Mouse (Mus musculus): Measurements from ENCODE around the gene Itga2. TPM values are rescaled to one million over a fixed set of nuclear protein-coding genes. Genes with fewer than 3 reads are reported as not detected.

Gene Itga2
- polyA plus RNA-seq, 1 experiment from 2014 or later, result 2.0 TPM

DNA sequence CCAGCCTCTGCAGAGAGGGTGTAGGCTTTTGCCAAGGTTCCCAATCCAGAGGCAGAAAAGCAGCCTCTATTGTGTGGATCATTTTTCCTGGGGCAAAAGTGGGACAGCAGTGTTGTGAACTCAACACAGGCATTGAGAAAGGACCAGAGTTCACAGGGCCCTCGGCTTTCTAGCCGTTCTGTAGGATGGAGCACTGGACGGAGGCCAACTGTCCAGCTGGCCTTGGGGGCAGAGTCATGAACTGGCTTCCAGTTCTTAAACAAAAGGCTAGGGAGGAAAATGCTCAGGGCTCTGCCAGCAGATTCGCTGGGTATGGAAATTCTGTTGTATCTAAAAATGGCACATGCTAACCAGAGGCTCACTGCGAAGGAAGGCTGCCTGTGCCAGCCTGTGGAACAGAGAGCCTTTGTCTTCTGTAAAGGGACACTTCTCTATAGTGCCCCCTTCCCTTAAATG lies 93.3 kb downstream of the Itga2 start:
- ATAC-seq (ENCODE audit: insufficient number of reproducible peaks, insufficient read depth, low FRiP score, low read depth), result peak; percentile 66
- no peak overlapping the region for H3K4me3 ChIP-seq (ENCODE audit: control insufficient read depth in 1 of 2, insufficient read depth in 1 of 2, low read depth in 1 of 2, low read length in 2 of 2)
- H3K27ac ChIP-seq (replicated peaks in 1 of 2; ENCODE audit: control insufficient read depth in 1 of 2, insufficient read depth in 1 of 2, low read depth in 2 of 2, low read length in 2 of 2), result peak overlapping the region; percentile 83 to 87
- WGBS, result 12% methylated on average over 5 of the region's 5 CpGs
- H3K4me1 ChIP-seq (ENCODE audit: control insufficient read depth in 2 of 2, insufficient read depth in 2 of 2, low read length in 2 of 2), result peaks cover 6 to 14% of the 10 kb centered on the region in 2 experiments
- no peak overlapping the region for H3K4me2 ChIP-seq (ENCODE audit: low read length)
- peaks cover 9% of the 10 kb centered on the region; the same call in 1 of the 2 replicates for H3K36me3 ChIP-seq (ENCODE audit: control insufficient read depth, insufficient read depth, low read length)
- H3K9ac ChIP-seq (ENCODE audit: low read length), result 0 out of 2 replicates have a peak overlapping the region, but pooled peaks have one; percentile 38
- H3K27me3 ChIP-seq (ENCODE audit: control insufficient read depth, insufficient read depth, low read length), result no peaks in the 10 kb centered on the region
- no peaks in the 10 kb centered on the region for H3K9me3 ChIP-seq (ENCODE audit: control insufficient read depth, low read length)

DNA sequence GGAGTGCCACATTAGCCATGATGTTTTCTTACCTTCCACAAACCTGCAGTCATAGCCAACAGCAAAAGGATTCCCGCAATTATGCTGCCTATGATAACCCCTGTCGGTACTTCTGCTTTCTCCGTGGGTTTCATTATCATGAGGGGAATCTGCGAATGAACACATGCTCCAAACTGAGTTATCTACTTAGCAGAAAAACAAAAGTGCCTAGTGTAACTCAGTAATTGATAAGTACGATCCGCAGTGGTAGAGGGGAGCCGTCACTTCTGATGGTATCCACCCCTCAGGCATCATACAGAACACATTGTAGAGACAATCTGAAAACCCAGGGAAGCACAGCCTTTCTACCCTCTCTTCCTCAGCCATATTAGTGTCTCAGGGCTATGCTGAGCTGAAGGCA lies 94.8 kb downstream of the Itga2 start:
- WGBS, result 73% methylated on average over 7 of the region's 7 CpGs
- Histone ChIP-seq H3K27ac (replicated peaks in 1 of 2; ENCODE audit: control insufficient read depth in 1 of 2, insufficient read depth in 1 of 2, low read depth in 2 of 2, low read length in 2 of 2) (no peak overlapping the region), H3K4me2 (ENCODE audit: low read length) (no peak overlapping the region), H3K36me3 (ENCODE audit: control insufficient read depth, insufficient read depth, low read length) (peaks cover 9% of the 10 kb centered on the region; the same call in 1 of the 2 replicates), H3K27me3 (ENCODE audit: control insufficient read depth, insufficient read depth, low read length) (no peaks in the 10 kb centered on the region), H3K4me3 (ENCODE audit: control insufficient read depth in 1 of 2, insufficient read depth in 1 of 2, low read depth in 1 of 2, low read length in 2 of 2) (no peak overlapping the region), H3K9ac (ENCODE audit: low read length) (no peak overlapping the region), H3K4me1 (ENCODE audit: control insufficient read depth in 2 of 2, insufficient read depth in 2 of 2, low read length in 2 of 2) (peaks cover 6 to 14% of the 10 kb centered on the region in 2 experiments), H3K9me3 (ENCODE audit: control insufficient read depth, low read length) (no peaks in the 10 kb centered on the region)
- ATAC-seq (ENCODE audit: insufficient number of reproducible peaks, insufficient read depth, low FRiP score, low read depth), result no peak

DNA sequence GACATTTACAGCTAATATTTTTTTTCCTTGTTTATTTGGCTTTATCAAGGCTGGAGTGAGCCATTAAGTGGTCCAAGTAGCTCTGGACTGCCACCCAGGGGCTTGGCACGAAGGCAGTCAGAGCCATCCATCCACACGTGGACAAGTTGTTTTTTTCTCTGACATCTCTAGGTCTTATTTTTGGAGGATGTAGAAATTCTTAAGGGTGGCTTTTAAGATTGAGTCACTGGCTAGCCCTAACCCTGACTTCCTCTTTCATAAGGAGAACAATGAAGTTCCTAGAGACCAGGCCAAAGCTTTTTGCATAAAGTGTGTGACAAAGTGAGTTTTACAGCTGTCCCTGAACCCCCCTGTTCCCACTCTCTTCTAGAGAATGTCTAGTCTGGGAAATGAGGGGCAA lies 97.3 kb downstream of the Itga2 start:
- 49% methylated on average over 2 of the region's 2 CpGs for WGBS
- Histone ChIP-seq H3K27me3 (ENCODE audit: control insufficient read depth, insufficient read depth, low read length) (no peaks in the 10 kb centered on the region), H3K4me2 (ENCODE audit: low read length) (no peak overlapping the region), H3K4me3 (ENCODE audit: control insufficient read depth in 1 of 2, insufficient read depth in 1 of 2, low read depth in 1 of 2, low read length in 2 of 2) (no peak overlapping the region), H3K9ac (ENCODE audit: low read length) (no peak overlapping the region), H3K9me3 (ENCODE audit: control insufficient read depth, low read length) (no peaks in the 10 kb centered on the region), H3K4me1 (ENCODE audit: control insufficient read depth in 2 of 2, insufficient read depth in 2 of 2, low read length in 2 of 2) (peaks cover 6 to 14% of the 10 kb centered on the region in 2 experiments), H3K36me3 (ENCODE audit: control insufficient read depth, insufficient read depth, low read length) (peaks cover 26% of the 10 kb centered on the region), H3K27ac (replicated peaks in 1 of 2; ENCODE audit: control insufficient read depth in 1 of 2, insufficient read depth in 1 of 2, low read depth in 2 of 2, low read length in 2 of 2) (no peak overlapping the region; a peak in 1 of 4 replicates)
- ATAC-seq (ENCODE audit: insufficient number of reproducible peaks, insufficient read depth, low FRiP score, low read depth), result no peak

DNA sequence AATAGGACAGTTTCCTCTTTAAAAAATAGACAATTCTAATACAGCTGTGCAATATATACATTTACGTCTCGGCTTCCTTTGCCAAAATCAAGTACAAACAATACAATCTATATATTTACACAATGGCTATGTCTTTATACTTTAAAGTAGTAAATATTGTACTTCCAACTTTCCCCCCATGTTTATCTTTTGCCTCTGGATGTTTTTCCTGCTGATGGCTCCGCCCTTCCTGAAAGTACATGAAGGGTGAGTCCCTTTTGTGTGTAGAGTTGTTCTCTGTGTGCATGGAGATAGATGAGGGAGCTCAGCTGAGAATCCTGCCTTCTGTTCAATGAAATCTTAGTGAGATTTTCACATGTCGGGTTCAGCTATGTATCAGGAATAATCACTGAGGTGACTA lies 98.5 kb downstream of the Itga2 start:
- H3K4me1 ChIP-seq (ENCODE audit: control insufficient read depth in 2 of 2, insufficient read depth in 2 of 2, low read length in 2 of 2), result peaks cover 2 to 6% of the 10 kb centered on the region in 2 experiments
- no peak overlapping the region for H3K9ac ChIP-seq (ENCODE audit: low read length)
- no peak overlapping the region for H3K4me2 ChIP-seq (ENCODE audit: low read length)
- ATAC-seq (ENCODE audit: insufficient number of reproducible peaks, insufficient read depth, low FRiP score, low read depth), result no peak
- H3K4me3 ChIP-seq (ENCODE audit: control insufficient read depth in 1 of 2, insufficient read depth in 1 of 2, low read depth in 1 of 2, low read length in 2 of 2), result no peak overlapping the region
- no peak overlapping the region for H3K27ac ChIP-seq (replicated peaks in 1 of 2; ENCODE audit: control insufficient read depth in 1 of 2, insufficient read depth in 1 of 2, low read depth in 2 of 2, low read length in 2 of 2)
- peaks cover 34% of the 10 kb centered on the region for H3K36me3 ChIP-seq (ENCODE audit: control insufficient read depth, insufficient read depth, low read length)
- H3K27me3 ChIP-seq (ENCODE audit: control insufficient read depth, insufficient read depth, low read length), result no peaks in the 10 kb centered on the region
- H3K9me3 ChIP-seq (ENCODE audit: control insufficient read depth, low read length), result no peaks in the 10 kb centered on the region
- 80% methylated on average over 4 of the region's 4 CpGs for WGBS

DNA sequence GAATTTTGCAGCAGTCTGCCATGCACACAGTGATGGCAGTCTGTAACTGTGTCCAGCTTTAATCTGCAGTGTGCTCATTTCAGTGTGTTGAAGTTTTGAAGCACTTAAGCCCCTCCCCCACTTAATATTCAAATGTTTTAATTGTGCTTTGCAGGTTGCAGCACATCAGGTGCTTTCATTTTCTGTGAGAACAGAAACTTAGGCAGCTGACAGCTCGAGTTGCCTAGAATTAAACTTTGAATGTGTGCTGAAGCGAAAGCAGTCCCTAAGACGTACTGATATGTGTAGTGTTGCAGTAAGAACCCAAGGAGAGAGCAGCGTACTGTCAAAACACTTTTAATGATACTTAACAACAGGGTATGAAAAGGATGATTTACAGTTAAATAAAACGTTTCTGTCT lies 99.1 kb downstream of the Itga2 start:
- WGBS, result 70% methylated on average over 5 of the region's 5 CpGs
- Histone ChIP-seq H3K27ac (replicated peaks in 1 of 2; ENCODE audit: control insufficient read depth in 1 of 2, insufficient read depth in 1 of 2, low read depth in 2 of 2, low read length in 2 of 2) (no peak overlapping the region), H3K4me3 (ENCODE audit: control insufficient read depth in 1 of 2, insufficient read depth in 1 of 2, low read depth in 1 of 2, low read length in 2 of 2) (no peak overlapping the region), H3K9ac (ENCODE audit: low read length) (no peak overlapping the region), H3K27me3 (ENCODE audit: control insufficient read depth, insufficient read depth, low read length) (no peaks in the 10 kb centered on the region), H3K9me3 (ENCODE audit: control insufficient read depth, low read length) (no peaks in the 10 kb centered on the region), H3K36me3 (ENCODE audit: control insufficient read depth, insufficient read depth, low read length) (peaks cover 39% of the 10 kb centered on the region), H3K4me1 (ENCODE audit: control insufficient read depth in 2 of 2, insufficient read depth in 2 of 2, low read length in 2 of 2) (no peaks in the 10 kb centered on the region), H3K4me2 (ENCODE audit: low read length) (no peak overlapping the region)
- ATAC-seq (ENCODE audit: insufficient number of reproducible peaks, insufficient read depth, low FRiP score, low read depth), result no peak

DNA sequence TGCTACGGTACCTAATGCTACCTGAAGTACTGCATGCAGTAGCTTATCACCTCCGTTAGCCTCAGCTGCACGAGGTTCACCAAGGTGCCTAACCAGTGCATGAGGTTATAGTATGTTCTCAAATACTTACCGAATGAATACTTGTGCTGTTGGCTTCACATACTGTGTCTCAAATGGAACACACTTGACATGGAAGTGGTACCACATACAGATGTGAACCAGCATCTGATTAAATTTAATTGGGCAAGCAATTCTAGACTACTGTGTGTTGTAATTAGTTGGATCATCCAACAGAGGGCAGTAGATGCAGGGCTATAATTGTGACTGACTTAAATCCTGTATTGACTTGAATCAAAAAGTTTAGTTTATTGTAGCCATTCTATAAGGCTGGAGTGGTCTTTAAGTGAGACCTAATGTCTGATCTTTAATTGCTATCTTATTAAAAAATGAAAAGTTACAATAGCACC lies 100.5 kb downstream of the Itga2 start:
- H3K4me2 ChIP-seq (ENCODE audit: low read length), result no peak overlapping the region
- no peak for ATAC-seq (ENCODE audit: insufficient number of reproducible peaks, insufficient read depth, low FRiP score, low read depth)
- H3K27ac ChIP-seq (replicated peaks in 1 of 2; ENCODE audit: control insufficient read depth in 1 of 2, insufficient read depth in 1 of 2, low read depth in 2 of 2, low read length in 2 of 2), result no peak overlapping the region
- H3K4me3 ChIP-seq (ENCODE audit: control insufficient read depth in 1 of 2, insufficient read depth in 1 of 2, low read depth in 1 of 2, low read length in 2 of 2), result no peak overlapping the region
- H3K27me3 ChIP-seq (ENCODE audit: control insufficient read depth, insufficient read depth, low read length), result no peaks in the 10 kb centered on the region
- H3K9me3 ChIP-seq (ENCODE audit: control insufficient read depth, low read length), result no peaks in the 10 kb centered on the region
- H3K4me1 ChIP-seq (ENCODE audit: control insufficient read depth in 2 of 2, insufficient read depth in 2 of 2, low read length in 2 of 2), result no peaks in the 10 kb centered on the region
- H3K9ac ChIP-seq (ENCODE audit: low read length), result no peak overlapping the region
- peaks cover 47% of the 10 kb centered on the region for H3K36me3 ChIP-seq (ENCODE audit: control insufficient read depth, insufficient read depth, low read length)
- 79% methylated on average over 4 of the region's 4 CpGs for WGBS

DNA sequence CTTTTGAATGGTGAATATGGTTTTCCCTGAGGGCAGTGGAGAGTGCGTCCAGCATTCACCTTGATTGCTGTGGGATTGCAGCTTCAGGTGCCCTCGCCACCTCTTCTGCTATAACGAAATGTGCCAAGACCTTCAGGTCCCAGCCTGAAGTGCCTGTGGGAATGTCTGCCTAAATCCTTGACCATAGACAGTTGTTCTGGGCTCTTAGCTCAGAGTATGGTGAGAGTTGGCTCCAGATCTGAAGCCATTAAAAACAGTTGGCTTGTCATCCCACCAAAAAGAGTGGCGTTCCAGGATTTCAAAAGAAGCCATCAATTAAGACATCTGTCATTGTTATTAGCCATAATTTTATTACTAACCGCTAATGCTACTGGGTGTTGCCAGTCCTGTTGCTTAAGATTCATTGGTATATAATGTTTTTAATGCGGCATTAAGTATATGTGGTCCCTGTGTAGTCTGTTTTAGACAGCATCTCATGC lies 106.5 kb downstream of the Itga2 start:
- Histone ChIP-seq H3K27me3 (ENCODE audit: control insufficient read depth, insufficient read depth, low read length) (no peaks in the 10 kb centered on the region), H3K9ac (ENCODE audit: low read length) (no peak overlapping the region), H3K27ac (replicated peaks in 1 of 2; ENCODE audit: control insufficient read depth in 1 of 2, insufficient read depth in 1 of 2, low read depth in 2 of 2, low read length in 2 of 2) (no peak overlapping the region), H3K4me3 (ENCODE audit: control insufficient read depth in 1 of 2, insufficient read depth in 1 of 2, low read depth in 1 of 2, low read length in 2 of 2) (no peak overlapping the region), H3K4me2 (ENCODE audit: low read length) (no peak overlapping the region), H3K36me3 (ENCODE audit: control insufficient read depth, insufficient read depth, low read length) (peaks cover 75% of the 10 kb centered on the region), H3K9me3 (ENCODE audit: control insufficient read depth, low read length) (no peaks in the 10 kb centered on the region), H3K4me1 (ENCODE audit: control insufficient read depth in 2 of 2, insufficient read depth in 2 of 2, low read length in 2 of 2) (no peaks in the 10 kb centered on the region)
- WGBS, result 90% methylated on average over 6 of the region's 6 CpGs
- ATAC-seq (ENCODE audit: insufficient number of reproducible peaks, insufficient read depth, low FRiP score, low read depth), result no peak

DNA sequence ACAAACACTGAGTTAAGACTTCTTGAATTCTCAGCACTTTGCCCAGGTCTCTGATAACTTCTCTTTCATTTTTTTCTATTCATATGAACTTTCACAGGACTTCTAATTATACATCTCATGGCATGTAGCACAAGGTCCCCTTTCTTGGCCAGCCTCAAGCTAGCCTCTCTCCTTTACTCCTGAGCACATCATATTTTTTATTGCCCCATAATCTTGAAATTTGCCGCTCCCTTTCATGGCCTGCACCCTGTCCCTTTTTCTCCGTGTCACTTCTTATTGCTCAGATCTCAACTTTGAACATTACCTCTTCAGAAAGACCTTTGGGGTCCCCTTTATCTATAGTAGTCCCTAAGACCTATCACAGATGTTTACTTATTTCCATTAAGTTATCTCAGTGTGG lies 109.0 kb downstream of the Itga2 start:
- no peak for ATAC-seq (ENCODE audit: insufficient number of reproducible peaks, insufficient read depth, low FRiP score, low read depth)
- peaks cover 2 to 7% of the 10 kb centered on the region in 2 experiments; a peak in 3 of 4 replicates for H3K4me1 ChIP-seq (ENCODE audit: control insufficient read depth in 2 of 2, insufficient read depth in 2 of 2, low read length in 2 of 2)
- H3K27me3 ChIP-seq (ENCODE audit: control insufficient read depth, insufficient read depth, low read length), result no peaks in the 10 kb centered on the region
- H3K9me3 ChIP-seq (ENCODE audit: control insufficient read depth, low read length), result no peaks in the 10 kb centered on the region
- H3K36me3 ChIP-seq (ENCODE audit: control insufficient read depth, insufficient read depth, low read length), result peaks cover 55% of the 10 kb centered on the region
- H3K27ac ChIP-seq (replicated peaks in 1 of 2; ENCODE audit: control insufficient read depth in 1 of 2, insufficient read depth in 1 of 2, low read depth in 2 of 2, low read length in 2 of 2), result no peak overlapping the region
- H3K4me2 ChIP-seq (ENCODE audit: low read length), result no peak overlapping the region
- H3K4me3 ChIP-seq (ENCODE audit: control insufficient read depth in 1 of 2, insufficient read depth in 1 of 2, low read depth in 1 of 2, low read length in 2 of 2), result no peak overlapping the region
- H3K9ac ChIP-seq (ENCODE audit: low read length), result no peak overlapping the region
- 90% methylated on average over 2 of the region's 2 CpGs for WGBS

Data from heart, embryonic 14.5 days (tissue).